Comparison of ENCODE assay signal across 23 mouse cellular contexts in the genomic region with DNA sequence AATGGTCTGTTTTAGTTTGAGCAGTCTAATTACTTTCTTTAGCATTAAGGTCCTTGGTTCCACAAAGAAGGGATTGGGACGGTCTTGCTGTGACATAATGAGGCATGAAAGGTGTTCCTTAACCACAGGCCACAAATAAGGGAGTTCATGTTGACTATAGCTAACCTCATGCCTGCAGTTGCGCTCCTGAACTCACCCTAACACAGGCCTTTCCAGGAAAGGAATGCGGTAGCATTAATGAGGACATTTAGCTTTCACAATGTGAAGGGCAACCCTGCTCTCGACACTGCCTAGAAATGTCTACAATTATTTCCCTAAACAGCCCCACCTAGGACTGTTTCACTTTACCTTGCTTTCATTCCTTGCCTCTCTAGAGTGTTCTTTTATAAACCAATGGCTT. TPM values are rescaled to one million over a fixed set of nuclear protein-coding genes. Genes with fewer than 3 reads are reported as not detected.
A peak's percentile ranks its signal among the peaks of the same experiment; 100 is the strongest.
DNase-seq lines count a peak whose midpoint lies in the region; ATAC-seq and TF ChIP-seq lines count a peak whose summit lies in the region.
"Had no signal": no experiment of that assay in that cellular context is flagged by ENCODE, and none has a peak within 500 bp of the region (broad histone marks: within the 10 kb centered on the region; RNA-seq: fewer than 3 reads in every experiment).

No protein-coding gene starts in this region.

- H3K9ac ChIP-seq in kidney, embryonic 16.5 days (replicated peaks; ENCODE audit: low read length) = no peak overlapping the region
- H3K9ac ChIP-seq: embryonic facial prominence, embryonic 15.5 days; forebrain, embryonic 15.5 days; heart, embryonic 13.5 days; hindbrain, embryonic 15.5 days had no signal

- WGBS in kidney, adult 2 months = 59% methylated on average over 4 of the region's 4 CpGs
- WGBS in kidney, embryonic 16.5 days = 79% methylated on average over 4 of the region's 4 CpGs
- WGBS in lung, adult 2 months = 83% methylated on average over 4 of the region's 4 CpGs

- no peaks in the 10 kb centered on the region for H3K36me3 ChIP-seq in kidney, adult 2 months (ENCODE audit: control insufficient read depth, insufficient read depth, low read length)
- no peaks in the 10 kb centered on the region for H3K36me3 ChIP-seq in kidney, embryonic 16.5 days (ENCODE audit: insufficient read depth, low read length)
- H3K36me3 ChIP-seq: embryonic facial prominence, embryonic 15.5 days; forebrain, embryonic 15.5 days; heart, embryonic 13.5 days; hindbrain, embryonic 15.5 days had no signal

- H3K4me2 ChIP-seq in kidney, embryonic 16.5 days (replicated peaks; ENCODE audit: low read depth, low read length) = no peak overlapping the region
- H3K4me2 ChIP-seq: embryonic facial prominence, embryonic 15.5 days; forebrain, embryonic 15.5 days; heart, embryonic 13.5 days; hindbrain, embryonic 15.5 days had no signal

- no peaks in the 10 kb centered on the region for H3K9me3 ChIP-seq in kidney, embryonic 16.5 days (ENCODE audit: low read length)
- H3K9me3 ChIP-seq: embryonic facial prominence, embryonic 15.5 days; forebrain, embryonic 15.5 days; hindbrain, embryonic 15.5 days had no signal

- H3K27me3 ChIP-seq in kidney, adult 2 months (replicated peaks; ENCODE audit: control insufficient read depth, insufficient read depth, low read length) = no peaks in the 10 kb centered on the region
- no peaks in the 10 kb centered on the region for H3K27me3 ChIP-seq in kidney, embryonic 16.5 days (ENCODE audit: insufficient read depth, low read length)
- H3K27me3 ChIP-seq: embryonic facial prominence, embryonic 15.5 days; forebrain, embryonic 15.5 days; heart, embryonic 13.5 days; hindbrain, embryonic 15.5 days had no signal

- TF ChIP-seq CTCF in kidney, adult 2 months (conservative IDR thresholded peaks at IDR 0.05; ENCODE audit: insufficient read depth, insufficient read length, low read depth, low read length) = no peak
- TF ChIP-seq CTCF in lung, adult 2 months (IDR thresholded peaks at IDR 0.05; ENCODE audit: insufficient read depth, low read length) = no peak

- no peaks in the 10 kb centered on the region for H3K4me1 ChIP-seq in kidney, adult 2 months (ENCODE audit: control insufficient read depth, insufficient read depth, low read length)
- no peaks in the 10 kb centered on the region for H3K4me1 ChIP-seq in kidney, embryonic 16.5 days (ENCODE audit: insufficient read depth, low read length)
- H3K4me1 ChIP-seq in lung, adult 2 months (ENCODE audit: control insufficient read depth, insufficient read depth, low read length) = no peaks in the 10 kb centered on the region
- H3K4me1 ChIP-seq: embryonic facial prominence, embryonic 15.5 days; heart, embryonic 13.5 days; hindbrain, embryonic 15.5 days had no signal

- H3K27ac ChIP-seq in kidney, adult 2 months (ENCODE audit: insufficient read depth, low read depth, low read length) = no peak overlapping the region
- H3K27ac ChIP-seq in kidney, embryonic 16.5 days (ENCODE audit: low read length) = no peak overlapping the region
- H3K27ac ChIP-seq: embryonic facial prominence, embryonic 15.5 days; forebrain, embryonic 15.5 days; gastrocnemius, adult 2 months; heart, embryonic 13.5 days; hindbrain, embryonic 15.5 days had no signal

- TF ChIP-seq POLR2A in kidney, adult 2 months (IDR thresholded peaks at IDR 0.05; ENCODE audit: low read depth, low read length) = no peak
- TF ChIP-seq POLR2A in lung, adult 2 months (IDR thresholded peaks at IDR 0.05; ENCODE audit: borderline replicate concordance, extremely low read depth, low read depth, low read length) = no peak

- peak; percentile 51 for DNase-seq in kidney, adult 2 months
- peak; percentile 20 to 49 for DNase-seq in lung, adult 18-20 months
- no peak for DNase-seq in lung, adult 2 months
- DNase-seq in ZHBTc4 (ENCODE audit: low read depth, low spot score) = peak; percentile 51
- peak; percentile 4 for DNase-seq in retina, postnatal 1 day
- DNase-seq in gastrocnemius, postnatal 10 days = no peak
- DNase-seq: adrenal gland, adult 2 months; adrenal gland, postnatal 25 days; cerebellum, adult 2 months; cerebellum, postnatal 14 days; embryo, embryonic 11 days; gastrocnemius, adult 2 months; gastrocnemius, postnatal 36 days; heart, adult 11 months; heart, postnatal 36 days had no signal

- no peak for ATAC-seq in kidney, embryonic 16.5 days (ENCODE audit: low FRiP score, low TSS enrichment)
- ATAC-seq: forebrain, embryonic 15.5 days; Patski had no signal

- no peak overlapping the region for H3K4me3 ChIP-seq in kidney, adult 2 months (ENCODE audit: insufficient read depth, low read depth, low read length)
- H3K4me3 ChIP-seq in kidney, embryonic 16.5 days (ENCODE audit: low read length) = no peak overlapping the region
- no peak overlapping the region for H3K4me3 ChIP-seq in lung, adult 2 months (replicated peaks; ENCODE audit: extremely low read depth, low read depth, low read length)
- H3K4me3 ChIP-seq: embryonic facial prominence, embryonic 15.5 days; forebrain, embryonic 15.5 days; gastrocnemius, adult 2 months; heart, embryonic 13.5 days; hindbrain, embryonic 15.5 days had no signal

RNA-seq across cellular contexts. Expression of a gene that starts 40.4 kb away (rescaled TPM):
- polyA plus RNA-seq in kidney, adult 2 months (2012; rRNA removed) = 0.11 and 0.14 TPM in 2 replicates
- polyA plus RNA-seq in kidney, embryonic 16.5 days (2015; fragmentation: Nextera tagmentation; extraction: Ambion mirVana) = 1.5 and 1.7 TPM in 2 replicates
- 0.04 TPM in 1 of 2 replicates, not detected in the other for polyA plus RNA-seq in lung, adult 2 months (2012; rRNA removed)
- 1 to 10 TPM; 2.0 to 2.3 TPM for total RNA-seq in gastrocnemius, postnatal 10 days (2021)
- total RNA-seq: common myeloid progenitor, adult 5-6 weeks had no signal
- polyA plus RNA-seq: adrenal gland, adult 2 months; heart, postnatal 0 days had no signal

Comparison
In these comparisons a context has a peak if more than half of its experiments do, and no peak if none do; other contexts are left out.
1. DNase-seq: peak in kidney, adult 2 months (single experiment), lung, adult 18-20 months (2 of 2), ZHBTc4 (single experiment) and retina, postnatal 1 day (single experiment); none in lung, adult 2 months (single experiment) and gastrocnemius, postnatal 10 days (single experiment).